Mouse (Mus musculus) megakaryocyte-erythroid progenitor cell, adult 5-6 weeks (primary cell): Measurements from ENCODE around the gene Pnmal1. TPM values are rescaled to one million over a fixed set of nuclear protein-coding genes. Genes with fewer than 3 reads are reported as not detected.
A peak's percentile ranks its signal among the peaks of the same experiment; 100 is the strongest.

Experiments used
- ATAC-seq: replicated peaks from 2 replicates; pipeline ENCODE4 v1.8.0; 2016; ENCODE audit warnings: mild to moderate bottlenecking, inconsistent platforms; ENCODE audit not compliant: severe bottlenecking, poor library complexity, low FRiP score, low TSS enrichment
- total RNA-seq, 2 experiments: library from RNA; stranded (forward) in 1 of 2; stranded (reverse) in 1 of 2; fragments of 200-1000, 215-1000 nt in 1 of 2; fragments of >200 nt in 1 of 2; fragmentation: Nextera tagmentation in 1 of 2; gene quantifications; 2 replicates each; pipeline ENCODE4 v1.2.3; 2014 to 2017

The Pnmal1 gene
- total RNA-seq, 2 experiments from 2014 or later: not detected

GRCm38 (mm10) chr7:16990006-16990744 is 30.7 kb downstream of the Pnmal1 start:
- ATAC-seq: no peak

GRCm38 (mm10) chr7:16991681-16992450 is 32.4 kb downstream of the Pnmal1 start:
- no peak for ATAC-seq

GRCm38 (mm10) chr7:16992451-16992807 is 33.0 kb downstream of the Pnmal1 start, which contains the start of gene Ccdc8:
TSS of gene Ccdc8 (plus strand) at chr7:16992708.
- no peak for ATAC-seq

GRCm38 (mm10) chr7:16993651-16994399 is 34.3 kb downstream of the Pnmal1 start:
- peak; percentile 60 for ATAC-seq

GRCm38 (mm10) chr7:16994400-16994799 is 34.9 kb downstream of the Pnmal1 start:
- ATAC-seq: peak; percentile 9; the same call in 1 of the 2 replicates

GRCm38 (mm10) chr7:16995345-16995744 is 35.9 kb downstream of the Pnmal1 start:
- no peak for ATAC-seq

- peak; percentile 12 for ATAC-seq
Measured at GRCm38 (mm10) chr7:16999233-16999632, 39.8 kb downstream of the Pnmal1 start.

- ATAC-seq: peak; percentile 27; the same call in 1 of the 2 replicates
Measured at GRCm38 (mm10) chr7:16999650-17000049, 40.2 kb downstream of the Pnmal1 start.

- peak; percentile 75 for ATAC-seq
Measured at GRCm38 (mm10) chr7:17002375-17003195, 43.1 kb downstream of the Pnmal1 start.

GRCm38 (mm10) chr7:17003230-17003960 is 43.9 kb downstream of the Pnmal1 start:
- no peak for ATAC-seq

GRCm38 (mm10) chr7:17004716-17005115 is 45.2 kb downstream of the Pnmal1 start:
- no peak for ATAC-seq

GRCm38 (mm10) chr7:17007300-17007699 is 47.8 kb downstream of the Pnmal1 start:
- peak; percentile 76 for ATAC-seq

- no peak for ATAC-seq
Measured at GRCm38 (mm10) chr7:17009326-17010009, 50.0 kb downstream of the Pnmal1 start.

- no peak for ATAC-seq
Measured at GRCm38 (mm10) chr7:17010010-17010347, 50.5 kb downstream of the Pnmal1 start.

- no peak for ATAC-seq
Measured at GRCm38 (mm10) chr7:17011909-17012590, 52.6 kb downstream of the Pnmal1 start.
